11 mouse cellular contexts compared by ENCODE assay signal in genomic region chr2:115772709-115773108, GRCm38 (mm10).
"Had no signal": no experiment of that assay in that cellular context is flagged by ENCODE, and none has a peak within 500 bp of the region (broad histone marks: within the 10 kb centered on the region; RNA-seq: fewer than 3 reads in every experiment).

No protein-coding gene starts in this region.

- H3K4me1 ChIP-seq: liver, embryonic 12.5 days; midbrain, embryonic 13.5 days had no signal

- DNase-seq: kidney, adult 18-20 months; kidney, postnatal 25 days; lung, embryonic 14.5 days; lung, postnatal 14 days; right cerebral cortex, postnatal 14 days; thymus, postnatal 36 days had no signal

- H3K36me3 ChIP-seq: limb, embryonic 15.5 days; liver, embryonic 12.5 days; neural tube, embryonic 13.5 days; stomach, embryonic 15.5 days had no signal

- H3K4me2 ChIP-seq: limb, embryonic 15.5 days; liver, embryonic 12.5 days; lung, embryonic 14.5 days; midbrain, embryonic 13.5 days; neural tube, embryonic 13.5 days; stomach, embryonic 15.5 days had no signal

- ATAC-seq: liver, embryonic 12.5 days; midbrain, embryonic 13.5 days had no signal

- H3K27me3 ChIP-seq: limb, embryonic 15.5 days; liver, embryonic 12.5 days; midbrain, embryonic 13.5 days; neural tube, embryonic 13.5 days; stomach, embryonic 15.5 days had no signal

- H3K4me3 ChIP-seq: limb, embryonic 15.5 days; liver, embryonic 12.5 days; midbrain, embryonic 13.5 days; neural tube, embryonic 13.5 days; stomach, embryonic 15.5 days had no signal

- H3K27ac ChIP-seq: limb, embryonic 15.5 days; liver, embryonic 12.5 days; midbrain, embryonic 13.5 days; neural tube, embryonic 13.5 days; stomach, embryonic 15.5 days had no signal

- H3K9me3 ChIP-seq: limb, embryonic 15.5 days; liver, embryonic 12.5 days; midbrain, embryonic 13.5 days; neural tube, embryonic 13.5 days; stomach, embryonic 15.5 days had no signal

- H3K9ac ChIP-seq: limb, embryonic 15.5 days; liver, embryonic 12.5 days; lung, embryonic 14.5 days; midbrain, embryonic 13.5 days; neural tube, embryonic 13.5 days; stomach, embryonic 15.5 days had no signal
